Mouse (Mus musculus): ENCODE data around the gene Sept6.

Sept6 gene

DNA sequence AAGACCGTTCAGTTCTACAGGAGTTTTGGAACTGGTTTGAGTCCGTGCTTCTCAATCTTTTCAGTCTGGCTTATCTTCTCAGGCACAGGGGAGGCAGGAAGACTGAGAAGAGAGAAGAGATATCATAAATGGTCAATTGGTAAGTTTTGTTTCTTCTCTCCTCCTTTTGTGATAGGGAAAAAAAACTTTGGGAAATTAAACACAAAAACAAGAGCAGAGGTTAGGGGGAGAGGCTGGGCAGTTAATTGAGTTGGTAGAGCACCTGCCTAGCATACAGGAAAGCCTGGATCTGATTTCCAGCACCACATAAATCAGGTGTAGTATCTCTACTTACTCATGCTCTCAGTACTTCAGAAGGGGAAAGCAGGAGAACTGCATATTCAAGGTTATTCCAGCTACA, at the start of gene Sept6:
TSS of gene Sept6 (minus strand) at position 101 of the 400 bp plus-strand sequence.
- DNase-seq (ENCODE audit: low spot score): no peak

DNA sequence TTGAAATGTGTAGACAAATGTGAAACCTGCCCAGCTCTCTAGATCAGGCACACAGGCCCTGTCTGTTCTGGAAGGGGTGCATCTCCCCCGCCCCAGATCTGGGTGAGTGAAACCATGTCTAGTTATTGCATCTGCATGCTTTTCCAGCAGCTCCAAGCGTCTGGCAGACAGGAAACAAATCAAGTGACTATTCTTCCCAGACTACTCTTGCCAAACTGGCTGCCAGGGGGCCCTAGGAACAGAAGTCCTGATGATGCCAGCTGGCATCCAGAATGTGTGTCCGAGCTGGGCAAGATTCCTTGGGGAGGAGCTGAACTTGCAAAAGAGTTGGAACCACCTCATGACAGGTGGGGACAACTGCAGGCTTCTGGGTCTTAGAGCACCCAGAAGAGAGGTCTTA, 36.8 kb upstream of the Sept6 start:
- DNase-seq (ENCODE audit: low spot score): no peak

- no peak for DNase-seq (ENCODE audit: low spot score)
Observed at GRCm38 (mm10) chrX:37023652-37024309, 32.2 kb upstream of the Sept6 start.

- peak; percentile 12 for DNase-seq (ENCODE audit: low spot score)
Observed at GRCm38 (mm10) chrX:37022690-37023089, 31.1 kb upstream of the Sept6 start.

GRCm38 (mm10) chrX:37019045-37019444, 27.5 kb upstream of the Sept6 start:
- no peak for DNase-seq (ENCODE audit: low spot score)

GRCm38 (mm10) chrX:37018150-37018654, 26.6 kb upstream of the Sept6 start:
- DNase-seq (ENCODE audit: low spot score): no peak

DNA sequence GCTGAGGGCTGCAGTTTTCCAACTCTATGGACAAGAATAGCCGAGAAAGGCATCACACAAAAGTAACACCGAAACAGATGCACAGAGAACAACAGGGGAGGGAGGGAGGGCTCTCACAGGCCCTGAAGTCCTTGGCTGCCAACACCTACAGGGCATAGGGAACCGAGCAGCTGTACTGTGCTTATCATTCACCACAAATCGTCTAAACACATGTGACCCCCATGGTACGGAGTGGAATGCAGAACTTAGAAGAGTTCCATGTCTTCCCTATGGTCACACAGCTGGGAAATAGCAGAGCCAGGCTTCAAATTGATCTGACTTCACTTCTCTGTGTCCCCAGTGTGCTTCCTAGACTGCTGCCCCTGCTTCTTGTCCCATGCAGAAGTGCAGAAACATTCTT, 22.3 kb upstream of the Sept6 start:
- no peak for DNase-seq (ENCODE audit: low spot score)

GRCm38 (mm10) chrX:36991039-36991438, 555 bp downstream of the Sept6 start:
- DNase-seq (ENCODE audit: low spot score): no peak

DNA sequence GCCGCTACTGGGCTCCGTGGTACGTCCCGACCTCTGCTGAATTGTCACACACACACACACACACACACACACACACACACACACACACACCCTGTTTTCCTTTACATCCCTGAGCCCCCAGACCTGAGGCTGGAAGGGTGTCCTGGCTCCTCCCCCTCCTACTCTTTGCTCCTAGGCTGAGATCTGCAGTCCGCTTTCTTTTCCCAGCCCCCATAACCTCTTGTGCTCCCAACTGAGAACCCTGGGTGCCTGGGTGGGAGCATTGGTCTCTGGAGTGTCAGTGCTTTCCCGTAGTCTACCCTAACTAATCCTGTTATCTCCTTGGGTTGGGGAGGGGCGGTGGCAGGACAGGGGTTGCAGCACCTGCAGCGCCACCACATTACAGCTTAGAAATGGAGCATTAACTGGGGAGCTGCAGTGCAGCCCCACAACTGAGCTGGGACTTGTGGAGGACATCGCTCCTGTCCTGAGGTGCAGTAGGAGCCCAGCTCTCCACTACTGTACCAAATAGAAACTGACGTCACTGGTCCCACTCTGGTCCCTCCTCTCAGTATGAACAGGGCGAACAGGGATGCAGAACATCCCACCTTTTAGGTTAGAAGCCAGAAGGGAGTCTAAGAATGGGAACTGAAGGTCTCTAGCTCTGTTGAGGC, 1.7 kb downstream of the Sept6 start:
- DNase-seq (ENCODE audit: low spot score): no peak

- DNase-seq (ENCODE audit: low spot score): no peak
Observed at GRCm38 (mm10) chrX:36989234-36989751, 2.3 kb downstream of the Sept6 start.

DNA sequence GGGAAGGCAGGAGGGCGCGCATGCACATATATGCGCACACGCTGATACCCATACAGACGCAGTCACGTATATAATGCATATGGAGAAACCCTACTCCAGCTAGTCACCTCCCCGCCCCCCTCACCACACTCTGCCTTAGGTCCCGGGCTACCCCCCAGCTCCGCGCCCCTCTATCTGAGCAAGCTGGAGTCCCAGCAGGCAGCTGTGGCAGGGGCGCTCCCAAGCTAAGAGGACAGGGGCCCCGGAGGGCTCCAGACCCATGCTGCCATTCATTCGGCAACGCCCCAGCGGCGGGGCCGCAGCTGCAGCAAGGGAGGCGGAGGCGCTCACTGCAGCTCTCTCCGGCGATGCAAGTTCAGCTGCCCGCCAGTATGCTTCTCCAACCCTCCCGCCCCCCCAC, 2.8 kb downstream of the Sept6 start:
- no peak for DNase-seq (ENCODE audit: low spot score)

- no peak for DNase-seq (ENCODE audit: low spot score)
Observed at GRCm38 (mm10) chrX:36987851-36988250, 3.7 kb downstream of the Sept6 start.

GRCm38 (mm10) chrX:36985041-36985440, 6.6 kb downstream of the Sept6 start:
- no peak for DNase-seq (ENCODE audit: low spot score)

- DNase-seq (ENCODE audit: low spot score): no peak
Observed at GRCm38 (mm10) chrX:36983654-36984311, 7.8 kb downstream of the Sept6 start.

DNA sequence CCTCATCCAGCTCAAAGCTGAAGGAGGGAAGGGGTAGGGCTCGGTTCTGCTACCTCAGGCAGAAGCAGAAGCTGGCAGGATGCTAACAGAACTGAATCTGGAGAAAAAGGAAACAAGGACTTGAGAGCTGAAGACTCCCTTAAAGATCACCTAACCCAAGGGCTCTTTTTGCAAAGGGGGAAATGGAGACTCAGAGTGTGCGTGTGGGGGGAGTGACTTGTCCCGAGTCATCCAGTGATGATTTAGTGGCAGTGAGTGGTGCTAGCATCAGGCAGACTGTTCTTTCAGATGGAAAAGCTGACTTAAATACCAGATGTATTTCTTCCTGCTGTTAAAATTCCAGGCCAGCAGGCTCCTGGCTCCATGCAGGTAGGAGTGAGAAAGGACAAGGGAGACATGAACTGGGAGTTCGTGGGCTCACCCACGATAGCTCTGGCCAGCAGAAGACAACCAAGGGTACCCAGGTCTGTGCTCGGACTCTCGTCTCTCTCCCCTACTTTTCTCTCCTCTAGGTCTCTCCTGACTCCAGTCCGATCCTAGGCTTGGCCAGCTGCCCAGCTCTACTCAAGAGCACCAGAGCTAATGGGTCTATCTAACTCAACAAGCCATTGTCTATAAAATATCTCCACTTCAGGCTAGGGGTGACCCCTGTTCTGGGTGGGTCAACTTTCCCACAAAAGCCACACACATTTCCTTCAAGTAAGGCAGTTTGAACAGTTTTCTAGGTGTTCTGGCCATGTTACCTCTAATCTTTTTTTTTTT, 8.5 kb downstream of the Sept6 start:
- DNase-seq (ENCODE audit: low spot score): no peak

- no peak for DNase-seq (ENCODE audit: low spot score)
Observed at GRCm38 (mm10) chrX:36980563-36981187, 10.9 kb downstream of the Sept6 start.

DNA sequence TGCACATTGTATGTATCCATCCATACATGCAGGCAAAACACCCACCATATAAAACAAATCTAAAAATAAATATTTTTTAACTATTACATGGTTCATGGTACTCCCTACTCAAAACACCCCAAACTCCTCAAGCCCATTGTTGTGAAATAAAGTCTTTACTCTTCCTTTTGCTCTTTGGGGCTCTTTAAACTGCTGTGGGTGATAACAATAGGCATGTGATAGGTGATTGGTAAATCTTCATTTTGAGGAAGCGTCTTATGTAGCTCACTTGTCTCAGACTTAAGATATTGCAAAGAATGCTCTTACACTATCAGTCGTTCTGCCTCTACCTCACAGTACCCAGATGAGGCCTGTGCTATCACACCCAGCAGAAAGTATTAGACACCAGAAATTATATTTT, 13.7 kb downstream of the Sept6 start:
- no peak for DNase-seq (ENCODE audit: low spot score)

DNA sequence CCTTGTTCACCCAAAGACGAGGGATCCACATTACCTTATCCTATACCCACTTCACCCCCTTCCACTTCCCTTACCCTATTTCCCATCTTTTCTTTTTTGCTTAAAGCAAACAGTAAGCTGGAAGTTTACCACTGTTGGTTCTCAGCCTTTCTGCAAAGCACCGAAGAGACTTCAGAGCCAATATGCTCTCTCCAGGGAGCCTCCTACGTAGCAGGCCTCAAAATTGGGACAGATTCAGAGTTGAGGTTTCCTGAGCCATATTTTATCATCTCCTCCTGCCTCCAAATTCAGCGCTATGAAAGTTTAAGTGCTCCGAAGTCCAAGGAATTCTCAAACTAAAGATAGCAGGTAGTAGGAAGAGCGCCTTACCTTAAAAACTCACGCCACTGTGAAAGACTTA, 14.6 kb downstream of the Sept6 start:
- DNase-seq (ENCODE audit: low spot score): no peak

DNA sequence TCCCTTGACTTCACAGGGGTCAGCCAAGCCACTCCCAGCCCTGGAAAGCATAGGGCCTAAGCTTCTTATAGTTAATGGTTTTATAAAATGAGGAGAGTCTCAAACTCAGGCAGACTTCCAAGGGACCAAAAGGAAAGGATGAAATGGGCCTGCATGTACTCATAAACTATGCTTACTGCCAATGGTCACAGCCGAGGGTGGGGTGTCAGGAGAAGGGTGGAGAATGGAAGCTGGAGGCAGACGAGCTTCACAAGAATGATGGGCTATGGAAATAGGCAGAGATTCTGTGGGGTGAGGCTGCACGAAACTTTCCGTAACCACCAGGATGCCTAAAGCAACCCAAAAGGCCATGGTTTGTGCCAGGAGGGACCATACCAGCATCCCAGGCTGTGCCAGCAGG, 15.3 kb downstream of the Sept6 start:
- no peak for DNase-seq (ENCODE audit: low spot score)

- no peak for DNase-seq (ENCODE audit: low spot score)
Observed at GRCm38 (mm10) chrX:36974905-36975304, 16.7 kb downstream of the Sept6 start.

DNA sequence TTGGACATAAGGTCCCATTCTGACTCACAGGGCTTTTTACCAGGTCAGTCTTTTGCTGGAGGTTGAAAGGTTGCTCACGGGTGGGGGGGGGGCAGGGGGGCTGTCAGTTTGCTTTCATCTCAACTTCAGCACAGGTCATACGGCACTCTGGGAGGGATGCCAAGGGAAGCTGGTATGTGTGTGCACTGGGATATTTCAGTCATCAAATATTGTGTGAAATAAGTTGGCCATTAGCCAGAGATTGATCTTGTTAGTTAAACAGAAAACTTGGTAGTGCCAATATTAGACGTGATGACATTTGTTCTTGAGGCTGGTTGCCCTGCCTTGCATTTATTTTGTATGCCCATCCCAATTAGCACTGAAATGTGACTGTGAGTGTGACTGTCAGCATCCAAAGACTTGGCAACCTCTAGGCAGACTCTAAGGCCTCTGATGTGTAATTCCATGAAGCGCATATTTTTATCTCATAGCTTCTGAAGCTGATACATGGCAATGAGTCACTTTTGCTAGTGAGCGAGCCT, 18.6 kb downstream of the Sept6 start:
- DNase-seq (ENCODE audit: low spot score): no peak

DNA sequence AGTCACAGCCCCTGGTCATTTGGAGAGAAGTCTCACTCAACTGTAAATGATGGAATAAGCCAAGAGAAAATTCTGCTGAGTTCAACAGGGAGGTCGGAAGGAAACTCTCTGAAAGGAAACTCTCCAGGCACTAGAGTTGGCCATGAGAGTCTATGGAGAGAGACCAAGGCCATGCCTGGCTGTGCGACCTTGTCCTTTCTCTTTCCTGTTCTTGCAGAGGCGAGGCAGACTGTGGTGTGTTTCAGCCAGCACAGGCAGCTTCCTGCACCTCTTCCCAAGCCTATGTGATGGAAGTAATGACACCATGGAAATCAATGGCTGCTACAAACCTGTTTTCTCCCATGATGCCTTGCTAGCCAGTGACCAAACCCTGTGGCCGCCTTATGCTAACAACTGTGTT, 20.4 kb downstream of the Sept6 start:
- no peak for DNase-seq (ENCODE audit: low spot score)
